Mouse (Mus musculus) cortical plate, adult 2 months (tissue): Measurements from ENCODE around the gene Entpd6. TPM values are rescaled to one million over a fixed set of nuclear protein-coding genes. Genes with fewer than 3 reads are reported as not detected.

Experiments used
- H3K27ac ChIP-seq: fragments of 200-500 bp; 2 replicates; pipeline ENCODE4 v1.5.1; 2012; ENCODE audit warnings: low read length, control low read depth, inconsistent platforms; ENCODE audit not compliant: insufficient read depth
- H3K4me1 ChIP-seq: fragments of 200-500 bp; 2 replicates; pipeline ENCODE4 v1.6.1; 2011; ENCODE audit warnings: low read length; ENCODE audit not compliant: control insufficient read depth, insufficient read depth
- H3K4me3 ChIP-seq: fragments of 200-500 bp; 2 replicates; pipeline ENCODE4 v1.5.1; 2011; ENCODE audit warnings: mild to moderate bottlenecking, low read length, control low read depth; ENCODE audit not compliant: insufficient read depth
- CTCF ChIP-seq: fragments of 200-500 bp; IDR thresholded peaks from 2 replicates; pipeline ENCODE4 v1.5.1; 2011; ENCODE audit warnings: mild to moderate bottlenecking, control low read depth, low read length; ENCODE audit not compliant: insufficient read depth; ENCODE audit errors: extremely low read depth
- POLR2A ChIP-seq: fragments of 200-500 bp; IDR thresholded peaks from 2 replicates; pipeline ENCODE4 v1.6.1; 2011; ENCODE audit warnings: mild to moderate bottlenecking, low read length, control low read depth; ENCODE audit not compliant: insufficient read depth; ENCODE audit errors: extremely low read depth
- polyA plus RNA-seq: library from polyadenylated mRNA; depleted of rRNA; stranded (reverse); fragments of >200 nt; gene quantifications from 2 replicates; pipeline ENCODE4 v1.2.3, GENCODE M21; 2012

The Entpd6 gene
- polyA plus RNA-seq, 1 experiment, result 56.2 TPM

DNA sequence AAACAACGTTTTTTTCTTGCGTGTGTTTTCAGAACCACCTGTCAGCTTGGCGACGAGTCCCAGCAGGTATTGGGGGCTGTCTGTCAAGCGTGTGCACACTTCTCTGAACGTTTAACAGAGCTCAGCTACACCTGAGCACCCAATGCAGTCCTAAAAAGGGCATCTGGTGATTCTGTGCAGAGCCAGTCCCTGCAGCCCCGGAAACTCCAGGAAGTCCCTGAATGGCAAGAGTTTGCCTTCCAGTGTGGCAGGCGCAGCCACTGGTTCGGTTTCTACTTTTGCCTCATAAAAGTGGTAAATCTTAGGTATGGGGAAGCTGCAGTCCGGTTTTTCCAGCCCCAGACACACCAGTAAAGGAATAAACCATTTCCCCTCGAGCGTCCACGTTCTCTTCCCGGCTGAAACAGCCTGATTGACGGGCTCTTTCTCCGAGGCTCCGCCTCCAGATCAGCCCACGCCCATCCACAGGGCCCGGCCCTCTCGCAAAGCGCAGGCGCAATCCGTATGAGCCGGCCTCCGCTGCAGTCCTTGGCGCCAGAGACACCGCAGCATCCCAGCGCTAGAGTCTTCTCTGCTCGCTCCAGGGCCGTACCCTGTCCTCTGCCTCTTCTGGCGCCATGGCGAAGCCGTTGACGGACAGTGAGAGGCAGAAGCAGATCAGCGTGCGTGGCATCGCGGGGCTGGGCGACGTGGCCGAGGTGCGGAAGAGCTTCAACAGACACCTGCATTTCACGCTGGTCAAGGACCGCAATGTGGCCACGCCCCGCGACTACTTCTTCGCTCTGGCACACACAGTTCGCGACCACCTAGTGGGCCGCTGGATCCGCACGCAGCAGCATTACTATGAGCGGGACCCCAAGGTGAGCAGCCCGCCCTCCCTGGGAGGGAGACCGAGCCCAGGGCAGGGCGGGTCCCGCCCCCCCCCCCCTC is 37.7 kb downstream of the Entpd6 start, which contains the start of gene Pygb:
TSS of gene Pygb (plus strand) at position 485 of the 930 bp plus-strand sequence.
- peak within 1 kb of the TSS; percentile 97 for H3K4me3 ChIP-seq
- peaks cover 4% of the 10 kb centered on the region; the same call in 1 of the 2 replicates for H3K4me1 ChIP-seq
- peak within 1 kb of the TSS; percentile 17; the same call in 1 of the 2 replicates for H3K27ac ChIP-seq
- TF ChIP-seq CTCF (no peak), POLR2A (peak; percentile 98)

- Histone ChIP-seq H3K4me3 (peak overlapping the region; percentile 97), H3K27ac (no peak overlapping the region), H3K4me1 (peaks cover 4% of the 10 kb centered on the region; the same call in 1 of the 2 replicates)
- TF ChIP-seq POLR2A, result no peak
These were observed 38.5 kb downstream of the Entpd6 start for GRCm38 (mm10) chr2:150787234-150787771.

GRCm38 (mm10) chr2:150788768-150789550 is 40.1 kb downstream of the Entpd6 start:
- Histone ChIP-seq H3K27ac (0 out of 2 replicates have a peak overlapping the region, but pooled peaks have one; percentile 61), H3K4me1 (peaks cover 4% of the 10 kb centered on the region; the same call in 1 of the 2 replicates), H3K4me3 (peak overlapping the region; percentile 19)
- TF ChIP-seq CTCF (no peak), POLR2A (no peak)

GRCm38 (mm10) chr2:150793320-150793719 is 44.5 kb downstream of the Entpd6 start:
- no peak for TF ChIP-seq POLR2A
- no peak for TF ChIP-seq CTCF
- Histone ChIP-seq H3K4me3 (no peak overlapping the region), H3K4me1 (peaks cover 4% of the 10 kb centered on the region; the same call in 1 of the 2 replicates), H3K27ac (no peak overlapping the region)

- H3K4me3 ChIP-seq, result no peak overlapping the region
- no peaks in the 10 kb centered on the region; the same call in 1 of the 2 replicates for H3K4me1 ChIP-seq
- no peak for TF ChIP-seq CTCF
- no peak for TF ChIP-seq POLR2A
- H3K27ac ChIP-seq, result no peak overlapping the region
These were observed 49.2 kb downstream of the Entpd6 start for GRCm38 (mm10) chr2:150798084-150798483.

- Histone ChIP-seq H3K27ac (no peak overlapping the region), H3K4me1 (no peaks in the 10 kb centered on the region; the same call in 1 of the 2 replicates), H3K4me3 (no peak overlapping the region)
- TF ChIP-seq CTCF (no peak), POLR2A (no peak)
These were observed 51.8 kb downstream of the Entpd6 start for GRCm38 (mm10) chr2:150800616-150801015.

- H3K4me1 ChIP-seq, result no peaks in the 10 kb centered on the region; the same call in 1 of the 2 replicates
- H3K27ac ChIP-seq, result no peak overlapping the region
- TF ChIP-seq POLR2A (no peak), CTCF (peak; percentile 25; the same call in 1 of the 2 replicates)
- no peak overlapping the region for H3K4me3 ChIP-seq
These were observed 54.2 kb downstream of the Entpd6 start for GRCm38 (mm10) chr2:150803035-150803434.

GRCm38 (mm10) chr2:150808381-150808780 is 59.5 kb downstream of the Entpd6 start:
- H3K4me1 ChIP-seq, result no peaks in the 10 kb centered on the region
- no peak overlapping the region for H3K27ac ChIP-seq
- no peak overlapping the region for H3K4me3 ChIP-seq
- no peak for TF ChIP-seq CTCF
- TF ChIP-seq POLR2A, result no peak

DNA sequence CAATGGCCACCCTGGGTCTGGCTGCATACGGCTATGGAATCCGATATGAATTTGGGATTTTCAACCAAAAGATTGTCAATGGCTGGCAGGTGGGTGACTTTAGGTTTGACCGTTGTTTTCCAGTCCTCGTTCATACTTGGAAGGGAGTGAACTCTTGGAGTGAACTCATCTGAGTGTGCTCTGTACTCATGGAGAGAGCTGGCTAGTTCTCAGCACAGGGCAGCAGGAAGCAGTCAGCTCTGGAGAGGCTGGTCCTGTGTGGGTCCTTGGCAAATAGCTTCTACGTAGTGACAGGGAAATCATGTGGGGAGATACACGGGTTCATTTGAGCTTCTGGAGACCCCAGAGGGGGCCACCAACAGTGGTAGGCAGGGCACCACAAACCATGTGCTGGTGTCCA is 60.0 kb downstream of the Entpd6 start:
- no peak for TF ChIP-seq POLR2A
- TF ChIP-seq CTCF, result no peak
- Histone ChIP-seq H3K27ac (no peak overlapping the region), H3K4me3 (no peak overlapping the region), H3K4me1 (no peaks in the 10 kb centered on the region)
